Mouse (Mus musculus) kidney, embryonic 15.5 days (tissue): Measurements from ENCODE around the gene Opa3. TPM values are rescaled to one million over a fixed set of nuclear protein-coding genes. Genes with fewer than 3 reads are reported as not detected.

Experiments
- ATAC-seq: fragments of 200-750 bp; cut with Nextera tagmentation; replicated peaks from 2 replicates; pipeline ENCODE4 v1.8.0; 2017; ENCODE audit warnings: moderate TSS enrichment; ENCODE audit not compliant: low FRiP score
- H3K27ac ChIP-seq: fragments of 300-500 bp; sonication (generic); 2 replicates; pipeline ENCODE4 v1.5.1; 2015; ENCODE audit warnings: mild to moderate bottlenecking, inconsistent platforms
- H3K27me3 ChIP-seq: fragments of 300-500 bp; sonication (generic); 2 replicates; pipeline ENCODE4 v1.6.1; 2015; ENCODE audit warnings: inconsistent platforms
- H3K36me3 ChIP-seq: fragments of 300-500 bp; sonication (generic); 2 replicates; pipeline ENCODE4 v1.6.1; 2015; ENCODE audit warnings: inconsistent platforms
- H3K4me1 ChIP-seq: fragments of 300-500 bp; sonication (generic); 2 replicates; pipeline ENCODE4 v1.6.1; 2015; ENCODE audit warnings: inconsistent platforms
- H3K4me2 ChIP-seq: fragments of 300-500 bp; sonication (generic); 2 replicates; pipeline ENCODE4 v1.6.1; 2015; ENCODE audit warnings: moderate library complexity, mild to moderate bottlenecking, inconsistent platforms
- H3K4me3 ChIP-seq: fragments of 300-500 bp; sonication (generic); replicated peaks from 2 replicates; pipeline ENCODE4 v1.5.1; 2015; ENCODE audit warnings: mild to moderate bottlenecking, inconsistent platforms
- H3K9ac ChIP-seq: fragments of 300-500 bp; sonication (generic); 2 replicates; pipeline ENCODE4 v1.6.1; 2015; ENCODE audit warnings: mild to moderate bottlenecking, inconsistent platforms
- H3K9me3 ChIP-seq: fragments of 300-500 bp; sonication (generic); replicated peaks from 2 replicates; pipeline ENCODE4 v1.6.1; 2016; ENCODE audit warnings: inconsistent platforms
- WGBS: fragments of 180-500 bp; shearing (Covaris S2); methylation state at CpG from one replicate; pipeline ENCODE4 v1.1.7; 2015; ENCODE audit warnings: mixed read lengths; 5-methylcytosine and 5-hydroxymethylcytosine counted together
- polyA plus RNA-seq: library from polyadenylated mRNA; unstranded; fragments of >200 nt; fragmentation: Nextera tagmentation; extraction: Ambion mirVana; gene quantifications from 2 replicates; pipeline ENCODE4 v1.2.1, GENCODE M21; 2015

Opa3 gene
- polyA plus RNA-seq, 1 experiment from 2014 or later, result 40.5 TPM

DNA sequence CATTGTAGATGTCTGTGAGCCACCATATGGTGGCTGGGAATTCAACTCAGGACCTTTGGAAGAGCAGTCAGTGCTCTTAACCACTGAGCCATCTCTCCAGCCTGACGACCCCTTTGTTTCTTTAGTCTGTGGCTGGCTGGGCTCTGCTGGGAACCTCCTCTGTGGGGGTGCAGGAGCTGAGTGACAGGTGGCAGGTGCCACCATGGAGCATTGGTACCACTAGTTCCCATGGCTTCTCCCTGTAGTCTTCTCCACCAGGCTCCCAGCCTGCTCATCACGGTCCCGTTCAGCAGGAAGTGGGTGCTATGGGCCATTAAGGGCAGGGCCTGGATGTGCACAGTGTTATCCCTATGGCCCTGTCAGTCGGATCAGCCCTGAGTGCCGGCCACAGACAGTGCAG lies 6.5 kb downstream of the Opa3 start:
- no peaks in the 10 kb centered on the region for H3K9me3 ChIP-seq
- 75% methylated on average over 5 of the region's 5 CpGs for WGBS
- H3K27ac ChIP-seq, result no peak overlapping the region
- no peak overlapping the region for H3K4me3 ChIP-seq
- H3K27me3 ChIP-seq, result no peaks in the 10 kb centered on the region
- H3K9ac ChIP-seq, result no peak overlapping the region
- no peak for ATAC-seq
- peaks cover 13% of the 10 kb centered on the region; the same call in 1 of the 2 replicates for H3K36me3 ChIP-seq
- no peak overlapping the region for H3K4me2 ChIP-seq
- peaks cover 24% of the 10 kb centered on the region for H3K4me1 ChIP-seq

DNA sequence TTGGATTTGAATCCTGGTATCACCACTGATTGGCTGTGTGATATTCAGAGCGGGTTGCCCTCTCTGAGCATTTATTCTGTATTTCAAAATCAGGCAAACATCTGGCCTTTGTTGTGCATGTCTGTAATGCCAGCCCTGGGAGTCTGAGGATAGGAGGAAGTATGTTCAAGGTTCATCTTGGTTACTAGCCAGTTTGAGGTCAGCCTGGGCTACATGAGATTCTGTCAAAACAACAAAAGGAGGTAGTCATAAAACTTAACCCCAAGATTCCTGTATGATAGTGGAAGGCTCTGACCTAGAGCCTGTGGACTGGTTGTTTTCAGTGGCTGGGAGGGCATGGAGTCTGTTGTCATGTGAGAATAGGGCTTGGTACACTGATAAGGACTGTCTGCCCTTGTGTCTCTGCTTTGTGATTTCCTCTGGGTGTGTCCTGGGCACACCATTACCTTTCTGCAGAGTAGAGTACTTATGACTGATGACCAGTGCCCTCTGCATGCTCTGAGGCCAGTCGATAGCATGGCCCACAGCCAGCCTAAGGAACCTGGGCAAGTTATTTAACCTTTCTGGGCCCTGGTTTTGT lies 7.0 kb downstream of the Opa3 start:
- H3K4me1 ChIP-seq, result peaks cover 21% of the 10 kb centered on the region
- H3K9me3 ChIP-seq, result no peaks in the 10 kb centered on the region
- H3K4me3 ChIP-seq, result no peak overlapping the region
- H3K9ac ChIP-seq, result no peak overlapping the region
- ATAC-seq, result no peak
- H3K4me2 ChIP-seq, result no peak overlapping the region
- no peak overlapping the region for H3K27ac ChIP-seq
- 92% methylated on average over 2 of the region's 2 CpGs for WGBS
- H3K27me3 ChIP-seq, result no peaks in the 10 kb centered on the region
- peaks cover 13% of the 10 kb centered on the region; the same call in 1 of the 2 replicates for H3K36me3 ChIP-seq

DNA sequence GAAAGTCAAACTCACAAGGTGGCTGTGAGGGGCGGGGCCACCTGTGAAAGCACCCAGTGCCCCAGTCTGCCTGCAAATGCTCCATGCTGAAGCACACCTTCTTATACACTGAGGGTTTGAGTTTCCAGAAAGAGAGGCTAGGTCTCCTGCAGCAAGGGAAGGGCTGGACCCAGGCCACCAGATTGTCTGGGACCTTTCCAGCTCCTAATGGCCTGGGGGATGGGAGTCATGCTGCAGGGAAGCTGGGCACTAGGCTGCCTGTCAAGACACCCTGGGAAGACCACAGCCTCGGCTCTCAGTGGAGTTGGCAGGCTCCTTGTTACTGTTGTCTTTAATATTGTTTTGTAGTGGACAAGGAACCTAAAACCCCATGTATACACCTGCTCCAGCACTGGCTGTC lies 8.3 kb downstream of the Opa3 start:
- Histone ChIP-seq H3K27me3 (no peaks in the 10 kb centered on the region), H3K4me3 (no peak overlapping the region), H3K36me3 (peaks cover 12% of the 10 kb centered on the region; the same call in 1 of the 2 replicates), H3K27ac (no peak overlapping the region), H3K9ac (no peak overlapping the region), H3K4me1 (peaks cover 10% of the 10 kb centered on the region), H3K4me2 (no peak overlapping the region), H3K9me3 (no peaks in the 10 kb centered on the region)
- 80% methylated on average over 2 of the region's 2 CpGs for WGBS
- ATAC-seq, result no peak

DNA sequence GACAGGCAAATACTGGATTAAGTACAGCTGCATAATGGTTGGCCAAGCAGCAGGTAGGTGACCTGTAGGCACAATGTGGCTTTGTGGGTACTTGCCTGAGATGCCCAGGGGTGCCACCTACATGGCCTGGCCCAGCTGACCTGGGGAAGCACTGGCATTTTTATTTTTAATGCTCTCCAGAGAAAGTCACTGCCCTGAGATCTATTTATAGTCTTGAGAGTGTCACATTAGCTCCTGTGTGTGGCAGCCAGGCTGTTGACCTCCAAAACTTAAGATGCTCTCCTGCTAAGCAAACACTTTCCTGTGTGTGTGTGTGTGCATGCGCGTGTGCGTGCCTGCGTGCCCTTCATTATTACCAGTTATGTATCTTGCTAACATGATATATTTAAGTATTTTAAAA lies 10.2 kb downstream of the Opa3 start:
- no peak overlapping the region for H3K27ac ChIP-seq
- ATAC-seq, result no peak
- no peaks in the 10 kb centered on the region for H3K9me3 ChIP-seq
- H3K27me3 ChIP-seq, result no peaks in the 10 kb centered on the region
- H3K4me1 ChIP-seq, result peaks cover 8% of the 10 kb centered on the region
- no peak overlapping the region for H3K4me3 ChIP-seq
- 93% methylated on average over 4 of the region's 4 CpGs for WGBS
- H3K4me2 ChIP-seq, result no peak overlapping the region
- peaks cover 8% of the 10 kb centered on the region; the same call in 1 of the 2 replicates for H3K36me3 ChIP-seq
- H3K9ac ChIP-seq, result no peak overlapping the region

DNA sequence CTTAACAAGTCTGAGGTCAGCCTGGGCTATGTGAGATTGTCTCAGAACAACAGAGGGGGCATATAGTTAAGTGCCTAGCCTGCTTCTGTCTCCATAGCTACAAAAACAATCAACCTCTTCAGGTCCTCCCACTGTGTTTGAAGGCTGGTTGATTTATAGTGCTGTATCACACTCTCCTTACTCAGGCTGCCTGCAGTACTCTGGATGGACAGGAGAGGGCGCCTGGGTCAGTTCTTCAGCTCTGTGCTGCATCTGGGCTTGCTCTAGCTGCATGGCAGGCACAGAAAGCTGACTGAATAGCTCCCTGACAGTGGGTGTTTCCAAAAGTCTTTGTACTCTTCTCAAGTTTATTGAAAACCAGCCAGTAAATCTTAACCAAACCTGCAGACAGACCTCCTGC lies 11.3 kb downstream of the Opa3 start:
- 0% methylated on average over 1 of the region's 1 CpGs for WGBS
- peaks cover 6% of the 10 kb centered on the region; the same call in 1 of the 2 replicates for H3K36me3 ChIP-seq
- H3K9me3 ChIP-seq, result no peaks in the 10 kb centered on the region
- ATAC-seq, result peak; percentile 91
- no peak overlapping the region for H3K9ac ChIP-seq
- H3K27me3 ChIP-seq, result no peaks in the 10 kb centered on the region
- H3K4me1 ChIP-seq, result peaks cover 8% of the 10 kb centered on the region
- no peak overlapping the region for H3K4me3 ChIP-seq
- no peak overlapping the region for H3K4me2 ChIP-seq
- no peak overlapping the region for H3K27ac ChIP-seq

DNA sequence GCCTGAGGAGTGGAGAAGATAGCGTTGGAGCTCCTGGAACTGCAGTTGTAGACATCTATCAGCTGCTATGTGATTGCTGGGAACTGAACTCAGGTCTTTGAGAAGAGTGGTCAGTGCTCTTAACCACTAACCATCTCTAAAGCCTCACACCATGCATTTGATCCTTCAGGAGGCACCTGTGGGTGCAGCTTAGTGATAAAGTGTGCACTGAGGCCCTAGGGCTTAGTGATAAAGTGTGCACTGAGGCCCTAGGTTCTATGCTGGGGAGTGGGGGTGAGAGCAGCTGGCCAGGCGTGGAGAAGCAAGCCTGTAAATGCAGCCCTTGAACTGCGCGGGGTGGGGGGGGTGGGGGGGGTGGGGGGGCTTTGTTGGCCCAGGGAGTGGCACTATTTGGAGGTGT lies 11.9 kb downstream of the Opa3 start:
- Histone ChIP-seq H3K4me1 (peaks cover 8% of the 10 kb centered on the region), H3K9me3 (no peaks in the 10 kb centered on the region), H3K9ac (no peak overlapping the region), H3K4me3 (no peak overlapping the region), H3K36me3 (peaks cover 10% of the 10 kb centered on the region; the same call in 1 of the 2 replicates), H3K27me3 (no peaks in the 10 kb centered on the region), H3K27ac (no peak overlapping the region), H3K4me2 (no peak overlapping the region)
- WGBS, result 59% methylated on average over 3 of the region's 4 CpGs
- ATAC-seq, result no peak

DNA sequence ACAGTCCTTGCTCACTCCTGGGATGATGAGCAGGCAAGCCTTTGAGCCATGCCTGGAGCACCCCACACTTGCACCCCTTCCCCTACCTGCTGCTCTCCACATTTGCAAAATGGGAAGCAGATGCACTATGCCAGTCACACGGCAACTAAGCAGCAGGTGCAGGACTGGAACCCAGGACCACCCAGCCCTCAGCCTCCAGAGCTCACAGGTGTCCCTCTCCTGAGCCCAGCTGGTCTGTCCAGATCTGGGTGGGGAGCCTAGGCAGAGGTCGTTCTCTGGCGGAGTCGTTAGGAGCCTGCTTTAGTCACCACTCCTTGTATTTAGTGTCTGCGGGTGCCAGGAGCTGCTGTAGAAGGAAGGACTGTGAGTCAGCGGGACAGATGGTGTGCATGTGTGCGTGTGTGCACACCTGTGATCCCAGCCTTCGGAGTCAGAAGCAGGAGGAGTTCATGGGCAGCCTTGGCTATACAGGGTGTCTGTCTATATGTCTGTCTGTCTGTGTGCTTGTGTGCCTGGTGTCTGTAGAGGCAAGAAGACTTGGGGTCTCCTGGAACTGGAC lies 12.8 kb downstream of the Opa3 start:
- H3K27ac ChIP-seq, result no peak overlapping the region
- no peaks in the 10 kb centered on the region for H3K9me3 ChIP-seq

DNA sequence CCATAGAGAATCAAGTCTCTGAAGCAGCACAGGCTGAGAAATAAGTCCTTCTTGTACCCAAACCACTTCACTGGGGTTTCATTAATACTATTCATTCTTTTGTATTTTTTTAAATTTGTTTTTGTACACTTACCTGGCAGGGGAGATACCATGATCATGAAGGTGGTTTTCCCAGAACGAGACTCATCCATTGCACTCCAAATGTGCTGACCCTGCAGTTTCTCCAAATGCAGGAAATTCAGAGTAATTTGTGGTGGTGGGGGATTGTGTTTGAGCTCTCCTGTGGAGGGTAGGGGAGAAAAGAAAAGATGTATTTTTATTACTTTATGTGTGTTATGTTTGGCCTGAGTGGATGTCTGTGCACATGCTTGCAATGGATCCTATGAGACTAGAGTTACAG lies 13.9 kb downstream of the Opa3 start:
- H3K9ac ChIP-seq, result no peak overlapping the region
- H3K4me3 ChIP-seq, result no peak overlapping the region
- no peak for ATAC-seq
- WGBS, result 91% methylated on average over 1 of the region's 1 CpGs
- H3K36me3 ChIP-seq, result peaks cover 29% of the 10 kb centered on the region
- peaks cover 6% of the 10 kb centered on the region for H3K4me1 ChIP-seq
- no peaks in the 10 kb centered on the region for H3K9me3 ChIP-seq
- H3K4me2 ChIP-seq, result no peak overlapping the region
- H3K27ac ChIP-seq, result no peak overlapping the region
- H3K27me3 ChIP-seq, result no peaks in the 10 kb centered on the region

More for the DNA sequence above, 12.8 kb downstream of the Opa3 start:
- Histone ChIP-seq H3K4me2 (no peak overlapping the region), H3K4me1 (peaks cover 8% of the 10 kb centered on the region), H3K36me3 (peaks cover 20% of the 10 kb centered on the region), H3K9ac (no peak overlapping the region), H3K27me3 (no peaks in the 10 kb centered on the region), H3K4me3 (no peak overlapping the region)
- 90% methylated on average over 8 of the region's 8 CpGs for WGBS
- ATAC-seq, result no peak

DNA sequence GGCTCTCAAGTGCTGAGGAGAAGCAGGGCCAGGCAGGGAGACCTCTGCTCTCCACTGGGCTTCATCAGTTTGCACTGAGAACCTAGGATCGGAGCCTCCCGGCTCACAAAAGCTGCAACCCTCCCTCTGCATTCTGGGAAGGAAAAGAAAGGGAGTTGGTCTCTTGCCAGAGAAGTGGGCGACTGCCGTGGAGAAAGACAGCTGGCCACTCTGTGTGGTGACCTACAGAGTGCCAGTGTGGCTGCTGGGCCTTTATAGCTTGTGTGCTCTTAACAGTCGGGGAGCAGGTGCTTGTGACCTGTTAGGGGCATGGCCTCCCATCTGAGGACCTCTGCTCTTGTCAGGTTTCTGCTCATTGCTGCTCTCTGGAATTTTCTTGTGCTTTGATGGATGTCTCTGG lies 15.7 kb downstream of the Opa3 start:
- 74% methylated on average over 5 of the region's 5 CpGs for WGBS
- Histone ChIP-seq H3K4me2 (no peak overlapping the region), H3K4me1 (peaks cover 5% of the 10 kb centered on the region), H3K9me3 (no peaks in the 10 kb centered on the region), H3K27me3 (no peaks in the 10 kb centered on the region), H3K9ac (no peak overlapping the region), H3K27ac (no peak overlapping the region), H3K36me3 (peaks cover 38% of the 10 kb centered on the region), H3K4me3 (no peak overlapping the region)
- ATAC-seq, result no peak

DNA sequence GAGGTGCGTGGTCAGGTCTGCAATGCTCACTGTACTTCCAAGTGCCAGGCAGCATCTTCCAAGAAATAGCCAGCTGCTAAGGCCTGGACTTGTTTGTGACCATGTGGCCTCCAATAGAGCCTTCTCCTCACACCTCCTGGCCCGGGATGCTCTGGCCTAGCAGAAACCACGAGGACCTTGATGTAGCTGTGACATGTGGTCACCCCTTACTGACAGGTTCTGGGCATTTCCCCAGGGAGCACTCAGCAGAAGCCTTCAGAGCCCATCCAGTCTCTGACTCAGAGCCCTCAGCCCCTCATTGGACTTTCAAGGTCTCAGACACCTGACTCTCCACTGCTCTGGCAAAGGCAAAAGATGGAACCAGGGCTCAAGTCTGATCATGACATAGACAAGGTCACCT lies 16.9 kb downstream of the Opa3 start:
- 82% methylated on average over 3 of the region's 3 CpGs for WGBS

DNA sequence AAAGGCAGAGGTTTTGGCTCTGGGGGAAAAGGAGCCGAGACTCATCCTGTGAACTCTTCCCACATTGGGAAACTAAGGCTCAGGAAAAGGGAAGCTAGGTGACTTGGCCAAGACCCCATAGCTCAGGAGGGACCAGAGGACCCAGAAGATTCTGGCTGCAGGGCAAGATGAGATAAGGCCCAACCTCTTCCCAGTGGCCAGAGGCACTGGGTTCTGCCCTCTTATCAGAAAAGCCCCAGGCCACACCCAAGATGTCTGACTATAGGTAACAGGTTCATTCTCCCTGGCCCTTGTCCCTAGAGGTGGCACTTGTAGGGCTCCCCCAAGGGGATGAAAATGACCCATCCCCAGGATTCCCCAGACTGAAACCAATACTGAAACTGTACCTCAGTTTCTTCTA lies 18.7 kb downstream of the Opa3 start:
- WGBS, result 97% methylated on average over 1 of the region's 1 CpGs
- Histone ChIP-seq H3K27me3 (no peaks in the 10 kb centered on the region), H3K9ac (no peak overlapping the region), H3K9me3 (no peaks in the 10 kb centered on the region), H3K4me2 (no peak overlapping the region), H3K36me3 (peaks cover 32% of the 10 kb centered on the region), H3K27ac (no peak overlapping the region), H3K4me3 (no peak overlapping the region), H3K4me1 (no peaks in the 10 kb centered on the region)
- ATAC-seq, result no peak

More for the DNA sequence above, 16.9 kb downstream of the Opa3 start:
- Histone ChIP-seq H3K27me3 (no peaks in the 10 kb centered on the region), H3K4me1 (no peaks in the 10 kb centered on the region), H3K4me2 (no peak overlapping the region), H3K9ac (no peak overlapping the region), H3K4me3 (no peak overlapping the region), H3K36me3 (peaks cover 38% of the 10 kb centered on the region), H3K27ac (no peak overlapping the region), H3K9me3 (no peaks in the 10 kb centered on the region)
- no peak for ATAC-seq

DNA sequence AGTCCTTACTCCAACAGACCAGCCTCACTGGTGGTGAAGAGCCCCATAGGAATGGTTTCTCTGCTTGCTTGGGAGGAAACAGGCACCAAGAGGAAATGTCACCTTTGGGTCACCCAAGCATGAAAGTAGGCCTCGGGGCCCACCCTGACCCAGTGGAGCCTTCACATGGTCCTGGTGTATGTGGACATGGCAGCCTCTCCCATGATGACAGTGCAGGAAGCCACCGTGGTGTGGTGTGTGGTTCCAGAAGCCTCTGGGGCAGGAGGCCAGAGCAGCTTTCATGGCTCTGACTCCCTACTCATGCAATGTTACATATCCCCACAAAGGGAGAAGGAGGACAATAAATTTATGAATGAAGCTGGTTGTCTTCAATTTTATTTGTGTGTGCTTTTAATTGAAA lies 19.4 kb downstream of the Opa3 start:
- no peak overlapping the region for H3K4me3 ChIP-seq
- no peak overlapping the region for H3K9ac ChIP-seq
- WGBS, result 83% methylated on average over 2 of the region's 2 CpGs
- no peak for ATAC-seq
- H3K27me3 ChIP-seq, result no peaks in the 10 kb centered on the region
- H3K4me2 ChIP-seq, result no peak overlapping the region
- no peaks in the 10 kb centered on the region for H3K4me1 ChIP-seq
- no peaks in the 10 kb centered on the region for H3K9me3 ChIP-seq
- H3K36me3 ChIP-seq, result peaks cover 32% of the 10 kb centered on the region
- no peak overlapping the region for H3K27ac ChIP-seq

DNA sequence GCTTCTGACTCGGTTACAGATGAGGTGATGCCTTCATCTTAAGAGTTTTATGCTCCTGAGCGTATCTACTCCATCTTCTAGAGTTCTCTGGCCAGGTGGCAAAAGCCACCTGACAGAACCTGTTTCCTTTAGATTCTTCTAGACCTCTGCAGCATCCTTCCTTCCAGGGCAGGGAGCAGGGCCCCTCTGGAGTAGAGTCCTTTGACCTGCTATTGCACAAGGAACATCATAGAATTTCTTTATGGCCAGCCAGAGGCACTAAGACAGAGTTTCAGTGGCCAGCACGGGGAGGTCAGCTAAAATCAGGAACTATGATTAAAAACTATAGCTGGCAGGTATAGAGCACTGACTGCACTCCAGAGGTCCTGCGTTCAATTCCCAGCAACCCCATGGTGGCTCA lies 23.9 kb downstream of the Opa3 start:
- WGBS, result 78% methylated on average over 4 of the region's 4 CpGs
- H3K4me1 ChIP-seq, result 0 out of 2 replicates have a peak, but pooled peaks cover 3% of the 10 kb centered on the region
- H3K9me3 ChIP-seq, result no peaks in the 10 kb centered on the region
- H3K9ac ChIP-seq, result no peak overlapping the region
- H3K4me3 ChIP-seq, result no peak overlapping the region
- H3K27me3 ChIP-seq, result no peaks in the 10 kb centered on the region
- H3K27ac ChIP-seq, result no peak overlapping the region
- H3K36me3 ChIP-seq, result peaks cover 31% of the 10 kb centered on the region
- no peak for ATAC-seq
- no peak overlapping the region for H3K4me2 ChIP-seq
